In genomic region chr9:103432122-103432778, GRCm38 (mm10) we compare ENCODE assay signal across 9 mouse cellular contexts. TPM values are rescaled to one million over a fixed set of nuclear protein-coding genes. Genes with fewer than 3 reads are reported as not detected.
DNase-seq lines count a peak whose midpoint lies in the region; ATAC-seq and TF ChIP-seq lines count a peak whose summit lies in the region.
"Had no signal": no experiment of that assay in that cellular context is flagged by ENCODE, and none has a peak within 500 bp of the region (broad histone marks: within the 10 kb centered on the region; RNA-seq: fewer than 3 reads in every experiment).

No protein-coding gene starts in this region.

- peak; percentile 75 for ATAC-seq in activated CD4-positive, CD25-positive, alpha-beta regulatory T cell, adult 4 months
- peak; percentile 63 for ATAC-seq in megakaryocyte, adult 5-6 weeks (ENCODE audit: poor library complexity, severe bottlenecking)
- no peak for ATAC-seq in liver, embryonic 12.5 days

- H3K4me2 ChIP-seq in liver, embryonic 12.5 days: no peak overlapping the region
- H3K4me2 ChIP-seq: liver, embryonic 13.5 days had no signal

- H3K36me3 ChIP-seq in liver, embryonic 12.5 days: no peaks in the 10 kb centered on the region
- H3K36me3 ChIP-seq: liver, embryonic 13.5 days had no signal

- peak; percentile 17 to 18 for DNase-seq in kidney, postnatal 4 days
- DNase-seq in kidney, adult 9 months: no peak
- DNase-seq in gastrocnemius, adult 2 months: peak; percentile 83
- no peak for DNase-seq in frontal cortex, postnatal 36 days (ENCODE audit: low spot score in 2 of 2)
- no peak for DNase-seq in layer of hippocampus, postnatal 10 days (ENCODE audit: low spot score in 2 of 2)
- DNase-seq: liver, embryonic 13.5 days had no signal

- peak overlapping the region; percentile 36; the same call in 1 of the 2 replicates for H3K4me3 ChIP-seq in gastrocnemius, adult 2 months
- no peak overlapping the region for H3K4me3 ChIP-seq in liver, embryonic 12.5 days
- H3K4me3 ChIP-seq: liver, embryonic 13.5 days had no signal

- intact Hi-C loops in gastrocnemius, adult 2 months (cut with DNase I): loop anchor here (5.0 kb wide), 2 partner anchors 35 to 65 kb away; partner anchors contain the start of gene Cdv3

- H3K27ac ChIP-seq in gastrocnemius, adult 2 months: peak overlapping the region; percentile 86
- H3K27ac ChIP-seq in liver, embryonic 12.5 days: no peak overlapping the region
- H3K27ac ChIP-seq: liver, embryonic 13.5 days had no signal

- TF ChIP-seq CTCF in gastrocnemius, adult 2 months (IDR thresholded peaks at IDR 0.05): no peak

- H3K9me3 ChIP-seq in liver, embryonic 12.5 days (replicated peaks): no peaks in the 10 kb centered on the region
- H3K9me3 ChIP-seq: liver, embryonic 13.5 days had no signal

- no peak overlapping the region for H3K9ac ChIP-seq in liver, embryonic 12.5 days
- H3K9ac ChIP-seq: liver, embryonic 13.5 days had no signal

- WGBS in liver, embryonic 12.5 days (ENCODE audit: insufficient replicate concordance): 64% methylated on average over 13 of the region's 13 CpGs

- H3K27me3 ChIP-seq in liver, embryonic 12.5 days (replicated peaks): no peaks in the 10 kb centered on the region
- H3K27me3 ChIP-seq: liver, embryonic 13.5 days had no signal

- H3K4me1 ChIP-seq in liver, embryonic 12.5 days: no peaks in the 10 kb centered on the region
- H3K4me1 ChIP-seq: liver, embryonic 13.5 days had no signal

RNA-seq across cellular contexts. Expression of gene Bfsp2, which starts 48.0 kb away (rescaled TPM):
- polyA plus RNA-seq in activated CD4-positive, CD25-positive, alpha-beta regulatory T cell, adult 4 months (2017; shearing (Covaris generic)): 1 to 10 TPM in 1 of 2 experiments, under 1 TPM in 1; 0.97 to 2.4 TPM
- total RNA-seq in gastrocnemius, adult 2 months (2021): under 1 TPM in 1 of 2 experiments, not detected in 1; 0.42 TPM
- total RNA-seq in megakaryocyte, adult 5-6 weeks (2015): 0.30 TPM in 1 of 2 replicates, not detected in the other
- 1.1 and 1.3 TPM in 2 replicates for total RNA-seq in megakaryocyte, adult 5-6 weeks (2017)
- 0.41 and 0.62 TPM in 2 replicates for polyA plus RNA-seq in liver, embryonic 12.5 days (2016; fragmentation: Nextera tagmentation; extraction: Ambion mirVana)
- total RNA-seq in layer of hippocampus, postnatal 10 days (2021): 1 to 10 TPM; 2.2 to 3.6 TPM

Comparison
In these comparisons a context has a peak if more than half of its experiments do, and no peak if none do; other contexts are left out.
1. DNase-seq: peak in kidney, postnatal 4 days (2 of 2) and gastrocnemius, adult 2 months (single experiment); none in kidney, adult 9 months (single experiment), frontal cortex, postnatal 36 days (0 of 2) and layer of hippocampus, postnatal 10 days (0 of 2).